Mouse (Mus musculus) skeletal muscle tissue, adult 2 months (tissue): ENCODE data around the gene Thap11.
A peak's percentile ranks its signal among the peaks of the same experiment; 100 is the strongest.
"Not testable (repeated sequence)": the region's sequence is repeated elsewhere in the genome, so short reads cannot be mapped to it uniquely, and the experiment has no call there.

Source experiments
- DNase-seq: peaks from one replicate; pipeline ENCODE4 v3.0.0-alpha.2; 2012; ENCODE audit warnings: low read depth, low spot score

Thap11 gene

GRCm38 (mm10) chr8:105854715-105855216 lies at the start of gene Thap11:
Gene Thap11 (plus strand): TSS chr8:105855132.
- DNase-seq = peak; percentile 82

DNA sequence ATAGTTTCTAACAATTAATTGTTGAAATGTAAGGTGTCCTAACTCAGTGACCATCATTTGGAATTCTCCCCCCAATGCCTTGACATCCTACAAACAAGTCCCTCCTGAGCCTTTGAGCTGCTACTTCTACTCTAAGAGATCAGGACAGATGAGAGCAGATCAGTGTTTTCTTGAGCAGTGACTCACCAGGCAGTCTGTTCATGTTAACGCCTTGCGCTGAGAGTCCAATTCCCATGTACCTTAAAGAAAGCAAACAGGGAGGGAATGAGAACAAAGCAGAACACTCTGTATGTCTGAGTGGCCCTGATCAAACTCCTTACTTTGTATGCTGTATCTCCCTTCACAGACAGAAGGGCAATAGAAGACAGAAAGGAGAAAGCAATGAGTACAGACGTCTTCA lies 49.6 kb upstream of the Thap11 start:
- DNase-seq = no peak

DNA sequence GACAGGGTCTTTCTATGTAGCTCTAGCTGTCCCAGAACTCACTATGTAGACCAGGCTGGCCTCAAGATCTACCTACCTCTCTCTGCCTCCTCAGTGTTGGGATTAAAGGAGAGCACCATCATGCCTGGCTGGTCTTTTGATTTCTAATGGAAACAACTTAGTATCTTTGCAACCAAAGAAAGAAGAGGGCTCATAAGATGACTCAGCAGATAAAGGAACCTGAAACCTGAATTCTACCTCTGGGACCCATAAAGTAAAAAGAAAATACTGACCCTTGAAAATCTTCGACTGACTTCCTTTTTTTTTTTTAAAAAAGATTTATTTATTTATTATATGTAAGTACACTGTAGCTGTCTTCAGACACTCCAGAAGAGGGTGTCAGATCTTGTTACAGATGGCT lies 49.0 kb upstream of the Thap11 start:
- no peak for DNase-seq

- no peak for DNase-seq
Measured at GRCm38 (mm10) chr8:105807766-105808165, 47.2 kb upstream of the Thap11 start.

DNA sequence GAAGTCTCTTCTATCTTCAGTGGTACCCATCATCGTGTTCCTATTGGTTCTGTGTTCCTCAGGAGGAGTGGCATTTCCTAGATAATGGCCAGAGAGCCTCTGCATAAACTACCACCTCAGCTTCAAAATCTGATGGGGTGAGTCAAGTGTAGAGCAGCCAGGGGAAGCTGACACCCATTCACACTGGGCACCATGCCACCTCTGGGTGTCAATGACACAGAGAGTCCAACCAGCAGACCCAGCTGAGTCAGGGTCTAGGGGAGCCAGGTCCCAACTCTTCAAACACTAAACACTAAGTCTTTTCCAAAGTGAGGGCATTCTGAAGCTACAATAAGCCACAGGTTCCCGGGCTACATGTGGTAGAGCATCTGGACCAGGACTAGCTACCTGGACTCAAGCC lies 46.5 kb upstream of the Thap11 start:
- DNase-seq = peak; percentile 73

GRCm38 (mm10) chr8:105810245-105810786 lies 44.6 kb upstream of the Thap11 start:
- DNase-seq = no peak

DNA sequence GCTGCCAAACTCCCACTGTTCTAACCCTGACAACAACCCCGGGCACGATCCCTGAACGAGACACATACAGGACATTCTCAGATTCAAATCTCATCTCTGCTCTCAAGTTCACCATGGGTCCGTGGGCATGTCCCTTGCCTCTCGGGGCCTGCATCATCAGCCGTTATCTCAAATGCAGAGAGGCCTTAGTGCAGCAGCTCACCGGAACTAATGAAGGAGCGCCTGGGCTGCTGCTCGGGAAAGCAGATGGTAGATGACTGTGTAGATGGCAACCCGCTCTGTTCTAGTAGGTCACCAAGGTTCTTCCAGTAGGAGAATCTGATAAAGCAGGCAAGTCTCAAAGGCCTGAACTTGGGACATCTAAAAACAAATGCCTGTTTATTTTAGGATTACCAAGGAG lies 43.9 kb upstream of the Thap11 start:
- DNase-seq = no peak

DNA sequence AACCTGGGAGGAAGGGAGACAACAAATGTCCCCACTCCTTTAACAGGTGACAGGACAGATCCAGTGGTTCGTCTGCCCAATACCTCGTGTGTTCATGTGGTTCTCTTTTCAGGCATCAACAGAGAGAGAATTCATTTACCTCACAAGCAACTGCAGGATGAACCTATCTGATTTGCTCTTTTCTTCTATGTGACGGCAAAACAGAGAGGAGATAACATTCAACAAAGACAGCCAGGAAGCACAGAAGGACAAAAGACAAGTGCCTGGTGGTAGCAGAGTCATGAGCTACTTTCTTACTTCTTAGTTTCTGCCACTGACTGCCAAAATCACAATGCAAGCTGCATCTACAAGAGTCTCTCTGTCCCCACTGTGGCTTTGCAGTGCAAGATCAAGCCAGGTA lies 43.4 kb upstream of the Thap11 start:
- no peak for DNase-seq

GRCm38 (mm10) chr8:105812511-105812910 lies 42.4 kb upstream of the Thap11 start:
- peak; percentile 70 for DNase-seq

DNA sequence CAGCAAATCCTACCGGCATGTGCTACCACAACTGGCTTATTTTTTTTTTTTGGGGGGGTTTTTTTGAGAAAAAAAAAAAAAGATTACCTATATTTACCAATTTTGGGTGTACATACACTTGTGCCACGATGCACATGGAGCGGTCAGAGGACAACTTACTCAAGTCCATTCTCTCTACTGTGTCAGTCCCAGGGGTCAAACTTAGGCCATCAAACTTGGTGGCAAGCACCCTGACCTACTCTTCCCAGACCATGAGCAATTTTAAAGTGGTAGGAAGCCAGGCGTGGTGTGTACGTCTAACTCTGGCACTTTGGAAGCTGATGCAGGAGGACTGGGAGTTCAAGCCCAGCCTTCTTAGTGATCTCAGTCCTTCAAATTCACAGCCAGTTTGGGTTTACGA lies 41.7 kb upstream of the Thap11 start:
- DNase-seq = no peak

DNA sequence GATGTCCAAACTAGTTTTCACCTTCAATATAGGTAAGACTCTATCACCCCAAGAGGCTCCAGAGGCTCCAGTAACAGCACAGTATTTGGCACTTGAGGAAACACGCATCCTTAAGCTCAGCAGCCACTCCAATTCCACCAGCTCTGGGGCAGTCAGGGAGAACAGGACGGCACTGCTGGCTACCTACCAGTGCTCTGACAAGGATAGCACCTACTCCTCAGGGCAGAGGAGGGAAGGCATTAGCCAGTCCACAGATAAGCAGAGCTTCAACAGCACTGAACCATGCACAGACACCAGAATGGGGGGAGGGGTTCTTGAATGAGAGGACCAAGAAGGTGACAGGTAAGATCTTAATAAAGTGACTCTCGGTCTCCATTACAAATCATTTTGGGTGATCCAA lies 35.3 kb upstream of the Thap11 start:
- no peak for DNase-seq

- peak; percentile 91 for DNase-seq
Measured at GRCm38 (mm10) chr8:105820925-105821324, 34.0 kb upstream of the Thap11 start.

- no peak for DNase-seq
Measured at GRCm38 (mm10) chr8:105825506-105825905, 29.4 kb upstream of the Thap11 start.

DNA sequence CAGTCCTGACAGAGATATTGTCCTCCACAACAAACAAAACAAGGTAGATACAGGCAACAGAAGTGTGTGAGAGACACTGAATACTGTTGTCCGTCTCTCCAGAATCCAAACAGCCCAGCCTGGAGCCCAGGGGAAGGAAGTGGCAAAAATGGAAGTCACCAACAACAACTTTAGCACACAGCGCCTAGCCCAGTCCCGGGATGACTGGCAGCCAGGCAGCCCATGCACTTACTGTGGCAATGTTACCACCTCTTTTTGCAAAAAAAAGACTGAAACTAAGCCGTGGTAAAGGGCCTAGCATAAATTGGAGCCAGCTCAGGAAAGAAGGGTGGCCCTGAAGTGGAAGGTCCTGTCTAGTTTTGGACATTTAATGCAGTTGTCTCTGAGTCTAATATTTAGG lies 28.6 kb upstream of the Thap11 start:
- no peak for DNase-seq

DNA sequence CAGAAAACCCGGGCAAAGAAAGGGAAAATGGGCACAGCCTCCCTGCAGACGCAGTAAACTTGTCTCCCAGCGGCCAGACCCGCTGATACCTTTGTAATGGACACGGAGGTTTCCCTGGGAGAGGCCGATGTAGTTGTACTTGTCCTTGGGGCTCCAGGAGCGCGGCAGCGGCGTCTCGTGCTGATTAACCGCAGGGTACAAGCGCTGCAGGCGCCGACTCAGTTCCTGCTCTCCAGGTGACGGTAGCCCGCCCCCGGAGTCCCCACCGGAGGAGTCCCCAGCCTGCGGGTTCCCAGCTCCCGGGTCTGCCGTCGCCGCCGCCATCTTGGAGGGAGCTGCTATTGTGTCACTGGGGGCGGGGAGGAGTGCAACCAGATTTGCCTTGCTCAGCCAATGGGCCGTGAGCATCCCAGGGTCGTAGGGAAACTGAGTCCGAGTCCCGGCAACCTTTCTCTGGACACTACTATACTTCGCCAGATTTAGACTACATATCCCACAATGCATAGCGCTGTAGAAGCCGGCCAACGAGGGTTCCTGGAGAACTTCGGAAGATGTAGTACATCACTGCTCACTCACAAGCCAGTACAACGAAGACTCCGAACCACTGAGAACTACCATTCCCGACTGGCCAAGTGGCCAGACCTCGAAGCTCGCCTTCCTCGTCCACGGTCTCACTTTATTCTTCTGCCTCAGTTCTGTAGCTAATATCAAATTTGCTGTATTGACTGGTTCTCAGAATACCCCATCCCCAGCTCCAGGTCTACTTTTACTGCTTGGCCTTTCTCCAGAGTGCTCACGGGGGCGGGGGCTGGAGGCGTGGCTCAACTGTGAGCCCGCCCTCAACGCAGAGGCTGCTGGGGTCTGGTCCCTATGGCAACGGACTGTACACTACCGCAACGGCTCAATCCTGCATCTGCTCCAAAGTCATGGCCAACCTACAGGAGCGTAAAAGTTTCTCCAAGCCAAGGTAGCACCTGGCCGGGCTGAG lies 27.8 kb upstream of the Thap11 start, which contains the start of the genes Ranbp10 and Tsnaxip1:
Gene Ranbp10 (minus strand): TSS at position 490 of the 988 bp plus-strand sequence.
Gene Tsnaxip1 (plus strand): TSS at position 871 of the 988 bp plus-strand sequence.
- DNase-seq = peak; percentile 99

- DNase-seq = not testable (repeated sequence)
Measured at GRCm38 (mm10) chr8:105833740-105834139, 21.2 kb upstream of the Thap11 start.

DNA sequence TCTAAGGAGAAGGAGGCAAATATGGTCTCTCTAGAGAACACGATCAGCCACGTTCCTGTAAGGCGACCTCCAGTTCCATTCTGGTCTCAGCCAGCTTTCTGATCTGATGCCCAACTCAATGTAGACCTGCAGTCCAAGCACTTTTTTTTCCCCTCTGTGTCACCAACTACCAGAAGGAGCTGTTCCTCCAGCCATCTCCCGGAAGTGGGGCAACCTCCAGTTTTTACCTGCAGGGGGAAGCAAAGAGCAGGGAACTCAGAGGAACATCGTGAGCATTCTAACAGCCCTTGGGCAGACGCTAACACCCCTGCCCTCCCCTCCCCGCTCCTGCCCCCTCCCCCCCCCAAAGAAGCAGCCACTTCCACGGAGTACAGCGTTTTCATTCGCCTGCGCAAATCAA lies 19.6 kb upstream of the Thap11 start:
- peak; percentile 67 for DNase-seq

DNA sequence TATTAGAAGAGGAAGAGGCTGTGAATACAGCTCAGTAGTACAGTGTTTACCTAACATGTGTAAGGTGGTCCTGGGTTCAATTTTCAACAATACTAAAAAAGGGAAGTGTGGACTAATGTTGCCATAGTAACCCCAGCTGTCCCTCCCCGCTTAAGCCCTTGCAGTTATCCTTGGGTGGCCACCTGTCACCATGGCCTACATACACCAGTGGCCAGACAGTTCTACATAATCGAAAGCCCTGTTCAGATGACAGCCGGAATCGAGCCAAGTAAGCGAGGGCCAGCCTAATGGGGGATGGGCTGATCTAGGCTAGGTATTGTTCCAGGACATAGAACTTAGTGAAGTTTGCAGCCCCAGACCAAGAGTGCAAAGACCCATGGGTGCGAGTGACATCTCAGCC lies 17.9 kb upstream of the Thap11 start:
- no peak for DNase-seq

- DNase-seq = no peak
Measured at GRCm38 (mm10) chr8:105839209-105839608, 15.7 kb upstream of the Thap11 start.

DNA sequence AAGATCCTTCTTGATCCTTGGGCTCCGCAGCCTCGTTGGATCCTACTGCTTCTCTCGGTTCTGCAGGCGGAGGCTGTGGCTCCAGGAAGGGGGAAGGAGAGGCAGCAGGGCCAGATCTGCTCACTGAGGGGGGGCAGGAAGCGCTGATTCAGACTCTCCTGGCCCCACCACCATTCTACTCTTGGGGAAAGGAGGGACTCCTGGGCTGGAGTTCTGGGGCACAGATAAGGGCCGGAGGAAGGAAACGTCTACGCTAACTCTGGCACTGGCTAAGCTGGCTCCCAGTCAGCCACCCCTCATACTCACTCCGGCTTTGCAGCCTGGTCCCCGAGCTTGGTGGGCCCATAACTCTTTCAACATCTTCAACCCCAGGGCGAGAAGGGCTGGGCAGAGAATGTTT lies 8.3 kb upstream of the Thap11 start:
- DNase-seq = no peak

GRCm38 (mm10) chr8:105850014-105850413 lies 4.9 kb upstream of the Thap11 start:
- DNase-seq = no peak

GRCm38 (mm10) chr8:105850611-105851010 lies 4.3 kb upstream of the Thap11 start:
- no peak for DNase-seq
